Mouse (Mus musculus): ENCODE measurements around the gene Nemp1. TPM values are rescaled to one million over a fixed set of nuclear protein-coding genes. Genes with fewer than 3 reads are reported as not detected.

The Nemp1 gene
- polyA plus RNA-seq, 1 experiment from 2014 or later: 10.2 TPM

GRCm38 (mm10) chr10:127674794-127675522 is 8.3 kb downstream of the Nemp1 start:
- no peak for ATAC-seq (ENCODE audit: insufficient number of reproducible peaks, insufficient read depth, low FRiP score, low read depth)
- no peak overlapping the region for H3K9ac ChIP-seq (replicated peaks; ENCODE audit: low read depth, low read length)
- H3K9me3 ChIP-seq (ENCODE audit: control insufficient read depth, low read depth, low read length): no peaks in the 10 kb centered on the region
- no peaks in the 10 kb centered on the region for H3K27me3 ChIP-seq (ENCODE audit: control insufficient read depth, insufficient read depth, low read length)
- WGBS: 86% methylated on average over 8 of the region's 8 CpGs
- no peaks in the 10 kb centered on the region; the same call in 1 of the 2 replicates for H3K4me1 ChIP-seq (ENCODE audit: control insufficient read depth, insufficient read depth, low read length)
- no peak overlapping the region for H3K4me2 ChIP-seq (replicated peaks; ENCODE audit: low read depth, low read length)
- H3K36me3 ChIP-seq (ENCODE audit: control insufficient read depth, insufficient read depth, low read length): no peaks in the 10 kb centered on the region
- H3K4me3 ChIP-seq (ENCODE audit: low read depth, low read length): no peak overlapping the region
- no peak overlapping the region for H3K27ac ChIP-seq (ENCODE audit: low read length)

- peak overlapping the region; percentile 80 for H3K4me3 ChIP-seq (ENCODE audit: low read depth, low read length)
- no peaks in the 10 kb centered on the region for H3K27me3 ChIP-seq (ENCODE audit: control insufficient read depth, insufficient read depth, low read length)
- peak overlapping the region; percentile 31 for H3K9ac ChIP-seq (replicated peaks; ENCODE audit: low read depth, low read length)
- H3K4me1 ChIP-seq (ENCODE audit: control insufficient read depth, insufficient read depth, low read length): no peaks in the 10 kb centered on the region; the same call in 1 of the 2 replicates
- peak overlapping the region; percentile 16; the same call in 1 of the 2 replicates for H3K27ac ChIP-seq (ENCODE audit: low read length)
- no peak for ATAC-seq (ENCODE audit: insufficient number of reproducible peaks, insufficient read depth, low FRiP score, low read depth)
- peak overlapping the region; percentile 39 for H3K4me2 ChIP-seq (replicated peaks; ENCODE audit: low read depth, low read length)
- WGBS: 44% methylated on average over 5 of the region's 5 CpGs
- H3K36me3 ChIP-seq (ENCODE audit: control insufficient read depth, insufficient read depth, low read length): no peaks in the 10 kb centered on the region
- no peaks in the 10 kb centered on the region for H3K9me3 ChIP-seq (ENCODE audit: control insufficient read depth, low read depth, low read length)
Measured at GRCm38 (mm10) chr10:127675859-127676398, 9.2 kb downstream of the Nemp1 start.

GRCm38 (mm10) chr10:127676691-127677548 is 10.2 kb downstream of the Nemp1 start:
- under 1% methylated on average over 66 of the region's 71 CpGs for WGBS
- Histone ChIP-seq H3K27me3 (ENCODE audit: control insufficient read depth, insufficient read depth, low read length) (no peaks in the 10 kb centered on the region), H3K9ac (replicated peaks; ENCODE audit: low read depth, low read length) (peak overlapping the region; percentile 47), H3K4me1 (ENCODE audit: control insufficient read depth, insufficient read depth, low read length) (no peaks in the 10 kb centered on the region; the same call in 1 of the 2 replicates), H3K36me3 (ENCODE audit: control insufficient read depth, insufficient read depth, low read length) (no peaks in the 10 kb centered on the region), H3K4me3 (ENCODE audit: low read depth, low read length) (peak overlapping the region; percentile 80), H3K4me2 (replicated peaks; ENCODE audit: low read depth, low read length) (peak overlapping the region; percentile 98), H3K27ac (ENCODE audit: low read length) (peak overlapping the region; percentile 64), H3K9me3 (ENCODE audit: control insufficient read depth, low read depth, low read length) (no peaks in the 10 kb centered on the region)
- peak; percentile 96 for ATAC-seq (ENCODE audit: insufficient number of reproducible peaks, insufficient read depth, low FRiP score, low read depth)

GRCm38 (mm10) chr10:127677591-127678336 is 11.1 kb downstream of the Nemp1 start:
- Histone ChIP-seq H3K9me3 (ENCODE audit: control insufficient read depth, low read depth, low read length) (no peaks in the 10 kb centered on the region), H3K4me2 (replicated peaks; ENCODE audit: low read depth, low read length) (peak overlapping the region; percentile 98), H3K27me3 (ENCODE audit: control insufficient read depth, insufficient read depth, low read length) (no peaks in the 10 kb centered on the region), H3K36me3 (ENCODE audit: control insufficient read depth, insufficient read depth, low read length) (no peaks in the 10 kb centered on the region), H3K4me1 (ENCODE audit: control insufficient read depth, insufficient read depth, low read length) (no peaks in the 10 kb centered on the region; the same call in 1 of the 2 replicates), H3K27ac (ENCODE audit: low read length) (no peak overlapping the region; the same call in 1 of the 2 replicates), H3K4me3 (ENCODE audit: low read depth, low read length) (peak overlapping the region; percentile 80), H3K9ac (replicated peaks; ENCODE audit: low read depth, low read length) (peak overlapping the region; percentile 47)
- WGBS: 8% methylated on average over 14 of the region's 14 CpGs
- ATAC-seq (ENCODE audit: insufficient number of reproducible peaks, insufficient read depth, low FRiP score, low read depth): no peak

GRCm38 (mm10) chr10:127679208-127679607 is 12.5 kb downstream of the Nemp1 start:
- Histone ChIP-seq H3K9ac (replicated peaks; ENCODE audit: low read depth, low read length) (no peak overlapping the region), H3K4me3 (ENCODE audit: low read depth, low read length) (no peak overlapping the region), H3K9me3 (ENCODE audit: control insufficient read depth, low read depth, low read length) (no peaks in the 10 kb centered on the region), H3K4me2 (replicated peaks; ENCODE audit: low read depth, low read length) (no peak overlapping the region), H3K27me3 (ENCODE audit: control insufficient read depth, insufficient read depth, low read length) (no peaks in the 10 kb centered on the region), H3K27ac (ENCODE audit: low read length) (no peak overlapping the region), H3K36me3 (ENCODE audit: control insufficient read depth, insufficient read depth, low read length) (no peaks in the 10 kb centered on the region), H3K4me1 (ENCODE audit: control insufficient read depth, insufficient read depth, low read length) (no peaks in the 10 kb centered on the region; the same call in 1 of the 2 replicates)
- 77% methylated on average over 1 of the region's 1 CpGs for WGBS
- ATAC-seq (ENCODE audit: insufficient number of reproducible peaks, insufficient read depth, low FRiP score, low read depth): no peak

GRCm38 (mm10) chr10:127679881-127680280 is 13.2 kb downstream of the Nemp1 start:
- H3K27me3 ChIP-seq (ENCODE audit: control insufficient read depth, insufficient read depth, low read length): no peaks in the 10 kb centered on the region
- no peak overlapping the region for H3K4me2 ChIP-seq (replicated peaks; ENCODE audit: low read depth, low read length)
- no peak overlapping the region for H3K27ac ChIP-seq (ENCODE audit: low read length)
- no peaks in the 10 kb centered on the region; the same call in 1 of the 2 replicates for H3K4me1 ChIP-seq (ENCODE audit: control insufficient read depth, insufficient read depth, low read length)
- no peak overlapping the region for H3K9ac ChIP-seq (replicated peaks; ENCODE audit: low read depth, low read length)
- no peaks in the 10 kb centered on the region for H3K9me3 ChIP-seq (ENCODE audit: control insufficient read depth, low read depth, low read length)
- no peaks in the 10 kb centered on the region for H3K36me3 ChIP-seq (ENCODE audit: control insufficient read depth, insufficient read depth, low read length)
- ATAC-seq (ENCODE audit: insufficient number of reproducible peaks, insufficient read depth, low FRiP score, low read depth): no peak
- 84% methylated on average over 3 of the region's 3 CpGs for WGBS
- H3K4me3 ChIP-seq (ENCODE audit: low read depth, low read length): no peak overlapping the region

GRCm38 (mm10) chr10:127682886-127683285 is 16.2 kb downstream of the Nemp1 start:
- 84% methylated on average over 6 of the region's 6 CpGs for WGBS
- no peak for ATAC-seq (ENCODE audit: insufficient number of reproducible peaks, insufficient read depth, low FRiP score, low read depth)
- Histone ChIP-seq H3K27ac (ENCODE audit: low read length) (no peak overlapping the region), H3K4me2 (replicated peaks; ENCODE audit: low read depth, low read length) (no peak overlapping the region), H3K4me3 (ENCODE audit: low read depth, low read length) (no peak overlapping the region), H3K36me3 (ENCODE audit: control insufficient read depth, insufficient read depth, low read length) (no peaks in the 10 kb centered on the region), H3K9me3 (ENCODE audit: control insufficient read depth, low read depth, low read length) (no peaks in the 10 kb centered on the region), H3K9ac (replicated peaks; ENCODE audit: low read depth, low read length) (no peak overlapping the region), H3K27me3 (ENCODE audit: control insufficient read depth, insufficient read depth, low read length) (no peaks in the 10 kb centered on the region), H3K4me1 (ENCODE audit: control insufficient read depth, insufficient read depth, low read length) (no peaks in the 10 kb centered on the region; the same call in 1 of the 2 replicates)

- Histone ChIP-seq H3K4me3 (ENCODE audit: low read depth, low read length) (no peak overlapping the region), H3K27me3 (ENCODE audit: control insufficient read depth, insufficient read depth, low read length) (no peaks in the 10 kb centered on the region), H3K4me2 (replicated peaks; ENCODE audit: low read depth, low read length) (no peak overlapping the region), H3K9ac (replicated peaks; ENCODE audit: low read depth, low read length) (no peak overlapping the region), H3K36me3 (ENCODE audit: control insufficient read depth, insufficient read depth, low read length) (peaks cover 9% of the 10 kb centered on the region; the same call in 1 of the 2 replicates), H3K9me3 (ENCODE audit: control insufficient read depth, low read depth, low read length) (no peaks in the 10 kb centered on the region), H3K4me1 (ENCODE audit: control insufficient read depth, insufficient read depth, low read length) (no peaks in the 10 kb centered on the region), H3K27ac (ENCODE audit: low read length) (no peak overlapping the region)
- 14% methylated on average over 1 of the region's 1 CpGs for WGBS
- no peak for ATAC-seq (ENCODE audit: insufficient number of reproducible peaks, insufficient read depth, low FRiP score, low read depth)
Measured at GRCm38 (mm10) chr10:127691053-127691452, 24.4 kb downstream of the Nemp1 start.
